Mouse (Mus musculus) erythroblast, adult 5-6 weeks (primary cell): ENCODE results near the gene Phf24. TPM values are rescaled to one million over a fixed set of nuclear protein-coding genes. Genes with fewer than 3 reads are reported as not detected.
"Not testable (repeated sequence)": the region's sequence is repeated elsewhere in the genome, so short reads cannot be mapped to it uniquely, and the experiment has no call there.

Experiments
- ATAC-seq: replicated peaks from 2 replicates; pipeline ENCODE4 v1.8.0; 2016; ENCODE audit warnings: moderate number of reproducible peaks, mild to moderate bottlenecking, moderate TSS enrichment, inconsistent platforms; ENCODE audit not compliant: poor library complexity, low FRiP score, severe bottlenecking
- total RNA-seq, 2 experiments: library from RNA; stranded (forward) in 1 of 2; stranded (reverse) in 1 of 2; fragments of 150-400 nt in 1 of 2; fragments of 200-764, 138-1000 nt in 1 of 2; gene quantifications; 2 replicates each; pipeline versions ENCODE4 v1.2.3 to v1.2.4; 2015 to 2017; ENCODE audit warnings: low replicate concordance in 2 of 2

Gene Phf24
- total RNA-seq, 2 experiments from 2014 or later = 5.8 TPM; not detected in 1

DNA sequence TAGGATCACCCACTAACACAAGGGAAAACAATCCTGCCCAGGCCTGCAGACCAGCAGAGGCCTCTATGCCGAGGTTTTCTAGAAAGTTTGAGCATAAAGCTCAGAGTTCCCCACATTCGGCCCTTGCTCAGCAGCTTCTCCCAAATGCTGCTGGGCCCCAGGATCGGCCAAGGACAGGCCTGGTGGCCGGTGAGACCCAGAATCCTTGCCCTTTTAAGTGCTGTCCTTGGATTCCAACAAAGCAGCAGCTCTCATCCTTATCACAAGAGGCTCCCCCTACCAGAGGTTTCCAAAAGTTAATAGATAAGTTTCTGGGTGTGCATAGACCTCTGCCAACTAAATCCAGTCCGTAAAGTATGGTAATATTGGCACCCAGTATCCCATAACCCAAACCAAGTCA lies 57.4 kb downstream of the Phf24 start:
- ATAC-seq = no peak

DNA sequence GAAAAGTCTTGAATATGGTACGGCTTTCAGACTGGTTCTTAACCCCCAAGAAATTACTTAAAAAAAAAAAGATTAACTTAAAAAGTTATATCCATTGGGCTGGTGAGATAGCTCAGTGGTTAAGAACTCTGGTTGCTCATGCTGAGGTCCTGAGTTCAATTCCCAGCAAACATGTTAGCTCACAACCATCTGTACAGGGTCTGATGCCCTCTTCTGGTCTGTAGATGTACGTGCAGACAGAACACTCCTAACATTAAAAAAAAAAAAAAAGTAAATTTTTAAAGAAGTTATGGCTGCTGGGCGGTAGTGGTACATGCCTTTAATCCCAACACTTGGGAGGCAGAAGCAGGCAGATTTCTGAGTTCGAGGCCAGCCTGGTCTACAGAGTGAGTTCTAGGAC lies 61.6 kb downstream of the Phf24 start:
- 0 out of 2 replicates have a peak, but pooled peaks have one; percentile 49 for ATAC-seq

DNA sequence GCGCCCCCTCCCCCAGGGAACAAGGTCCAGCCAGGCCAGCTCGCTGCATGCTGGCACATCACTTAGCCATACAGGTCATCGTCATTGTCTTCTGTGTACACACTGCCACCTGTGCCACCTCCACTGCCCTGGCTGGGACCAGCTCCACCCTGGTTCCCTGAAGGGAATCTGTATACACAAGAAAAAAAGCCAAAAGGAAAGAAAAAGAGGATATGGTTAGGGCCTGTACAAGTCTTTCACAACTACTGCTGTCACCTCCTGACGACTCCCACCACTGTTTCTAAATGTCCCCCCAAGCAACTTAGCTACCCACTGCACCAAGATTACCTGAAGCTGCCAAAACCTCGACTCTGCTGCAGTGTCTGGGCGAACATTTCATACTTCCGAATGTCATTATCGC lies 64.0 kb downstream of the Phf24 start:
- ATAC-seq = not testable (repeated sequence)

DNA sequence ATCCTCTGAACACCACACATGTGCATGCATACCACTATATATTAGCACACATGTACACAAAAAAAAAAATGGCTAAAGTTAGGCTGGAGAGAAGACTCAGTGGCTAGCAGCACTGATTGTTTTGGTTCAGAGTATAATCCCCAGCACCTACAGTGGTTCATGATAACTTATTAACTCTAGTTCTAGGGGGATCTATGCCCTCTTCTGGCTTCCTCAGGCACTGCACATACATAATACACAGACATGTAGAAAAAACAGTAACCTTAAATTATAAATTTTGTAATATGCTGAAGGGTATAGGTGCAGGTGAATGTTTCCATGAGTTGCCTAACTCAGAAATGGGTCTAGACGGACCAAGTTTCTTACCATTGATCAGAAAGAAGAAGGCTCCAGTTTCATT lies 71.8 kb downstream of the Phf24 start:
- 0 out of 2 replicates have a peak, but pooled peaks have one; percentile 53 for ATAC-seq

Other genes with a start within 250 kb of the Phf24 start
- not detected in 2 replicates for gene 4930578G10Rik, start 181.1 kb upstream of the Phf24 start, total RNA-seq (2015; ENCODE audit: low replicate concordance)
- not detected in 2 replicates for gene 4930578G10Rik, start 181.1 kb upstream of the Phf24 start, total RNA-seq (2017; ENCODE audit: low replicate concordance)
- not detected in 2 replicates for gene Ccl19, start 160.1 kb upstream of the Phf24 start, total RNA-seq (2015; ENCODE audit: low replicate concordance)
- gene Ccl19, start 160.1 kb upstream of the Phf24 start, total RNA-seq (2017; ENCODE audit: low replicate concordance) = not detected in 2 replicates
- gene Ccl21a, start 142.7 kb upstream of the Phf24 start, total RNA-seq (2015; ENCODE audit: low replicate concordance) = not detected in 2 replicates
- gene Ccl21a, start 142.7 kb upstream of the Phf24 start, total RNA-seq (2017; ENCODE audit: low replicate concordance) = not detected in 2 replicates
- 3.8 and 4.0 TPM in 2 replicates for gene Fam205a1, start 62.8 kb upstream of the Phf24 start, total RNA-seq (2015; ENCODE audit: low replicate concordance)
- gene Fam205a1, start 62.8 kb upstream of the Phf24 start, total RNA-seq (2017; ENCODE audit: low replicate concordance) = 1.8 and 2.6 TPM in 2 replicates
- gene Gm12394, start 59.9 kb upstream of the Phf24 start, total RNA-seq (2015; ENCODE audit: low replicate concordance) = not detected in 2 replicates
- not detected in 2 replicates for gene Gm12394, start 59.9 kb upstream of the Phf24 start, total RNA-seq (2017; ENCODE audit: low replicate concordance)
- not detected in 2 replicates for gene Fam205c, start 42.4 kb upstream of the Phf24 start, total RNA-seq (2015; ENCODE audit: low replicate concordance)
- 0.56 TPM in 1 of 2 replicates, not detected in the other for gene Fam205c, start 42.4 kb upstream of the Phf24 start, total RNA-seq (2017; ENCODE audit: low replicate concordance)
- gene Dnajb5, start 33.2 kb downstream of the Phf24 start, total RNA-seq (2015; ENCODE audit: low replicate concordance) = 7.9 TPM in 1 of 2 replicates, not detected in the other
- gene Dnajb5, start 33.2 kb downstream of the Phf24 start, total RNA-seq (2017; ENCODE audit: low replicate concordance) = 0.14 TPM in 1 of 2 replicates, not detected in the other
- not detected in 2 replicates for gene 1700022I11Rik, start 52.9 kb downstream of the Phf24 start, total RNA-seq (2015; ENCODE audit: low replicate concordance)
- 5.3 TPM in 1 of 2 replicates, not detected in the other for gene 1700022I11Rik, start 52.9 kb downstream of the Phf24 start, total RNA-seq (2017; ENCODE audit: low replicate concordance)
- 71.9 and 85.5 TPM in 2 replicates for gene Vcp, start 83.8 kb downstream of the Phf24 start, total RNA-seq (2015; ENCODE audit: low replicate concordance)
- gene Vcp, start 83.8 kb downstream of the Phf24 start, total RNA-seq (2017; ENCODE audit: low replicate concordance) = 149 and 153 TPM in 2 replicates
- 1.7 and 8.6 TPM in 2 replicates for gene Fancg, start 93.8 kb downstream of the Phf24 start, total RNA-seq (2015; ENCODE audit: low replicate concordance)
- gene Fancg, start 93.8 kb downstream of the Phf24 start, total RNA-seq (2017; ENCODE audit: low replicate concordance) = 11.8 and 17.6 TPM in 2 replicates
- 4.8 and 24.2 TPM in 2 replicates for gene Pigo, start 109.2 kb downstream of the Phf24 start, total RNA-seq (2015; ENCODE audit: low replicate concordance)
- 8.8 and 10.2 TPM in 2 replicates for gene Pigo, start 109.2 kb downstream of the Phf24 start, total RNA-seq (2017; ENCODE audit: low replicate concordance)
- gene Stoml2, start 115.0 kb downstream of the Phf24 start, total RNA-seq (2015; ENCODE audit: low replicate concordance) = 38.6 and 40.1 TPM in 2 replicates
- gene Stoml2, start 115.0 kb downstream of the Phf24 start, total RNA-seq (2017; ENCODE audit: low replicate concordance) = 53.4 and 59.0 TPM in 2 replicates
- 177 and 182 TPM in 2 replicates for gene Fam214b, start 129.6 kb downstream of the Phf24 start, total RNA-seq (2015; ENCODE audit: low replicate concordance)
- 191 and 193 TPM in 2 replicates for gene Fam214b, start 129.6 kb downstream of the Phf24 start, total RNA-seq (2017; ENCODE audit: low replicate concordance)
- not detected in 2 replicates for gene Unc13b, start 142.3 kb downstream of the Phf24 start, total RNA-seq (2015; ENCODE audit: low replicate concordance)
- not detected in 2 replicates for gene Unc13b, start 142.3 kb downstream of the Phf24 start, total RNA-seq (2017; ENCODE audit: low replicate concordance)